Mouse (Mus musculus) liver, embryonic 13.5 days (tissue): ENCODE data around the gene Olfr1412. TPM values are rescaled to one million over a fixed set of nuclear protein-coding genes. Genes with fewer than 3 reads are reported as not detected.

ENCODE experiments used
- ATAC-seq: fragments of 200-750 bp; cut with Nextera tagmentation; 2 replicates; pipeline ENCODE4 v1.8.0; 2017; ENCODE audit warnings: low read depth, mild to moderate bottlenecking, moderate number of reproducible peaks, moderate library complexity
- DNase-seq: peaks from one replicate; pipeline ENCODE4 v3.0.0; 2022
- H3K27ac ChIP-seq: fragments of 300-500 bp; sonication (generic); 2 replicates; pipeline ENCODE4 v1.5.1; 2015; ENCODE audit warnings: moderate library complexity, mild to moderate bottlenecking, inconsistent platforms
- H3K27me3 ChIP-seq: fragments of 300-500 bp; sonication (generic); 2 replicates; pipeline ENCODE4 v1.6.1; 2015; ENCODE audit warnings: mild to moderate bottlenecking, inconsistent platforms
- H3K36me3 ChIP-seq: fragments of 300-500 bp; sonication (generic); 2 replicates; pipeline ENCODE4 v1.6.1; 2015; ENCODE audit warnings: mild to moderate bottlenecking, inconsistent platforms
- H3K4me1 ChIP-seq: fragments of 300-500 bp; sonication (generic); replicated peaks from 2 replicates; pipeline ENCODE4 v1.6.1; 2015; ENCODE audit warnings: inconsistent platforms
- H3K4me2 ChIP-seq: fragments of 300-500 bp; sonication (generic); 2 replicates; pipeline ENCODE4 v1.6.1; 2015; ENCODE audit warnings: inconsistent platforms, mild to moderate bottlenecking, moderate library complexity
- H3K4me3 ChIP-seq: fragments of 300-500 bp; sonication (generic); replicated peaks from 2 replicates; pipeline ENCODE4 v1.5.1; 2015; ENCODE audit warnings: mild to moderate bottlenecking, inconsistent platforms
- H3K9ac ChIP-seq: fragments of 300-500 bp; sonication (generic); 2 replicates; pipeline ENCODE4 v1.6.1; 2015; ENCODE audit warnings: mild to moderate bottlenecking, inconsistent platforms
- H3K9me3 ChIP-seq: fragments of 300-500 bp; sonication (generic); replicated peaks from 2 replicates; pipeline ENCODE4 v1.6.1; 2016; ENCODE audit warnings: inconsistent platforms
- WGBS: fragments of 180-500 bp; shearing (Covaris S2); methylation state at CpG from one replicate; pipeline ENCODE4 v1.1.7; 2015; ENCODE audit not compliant: insufficient replicate concordance; 5-methylcytosine and 5-hydroxymethylcytosine counted together
- polyA plus RNA-seq: library from polyadenylated mRNA; unstranded; fragments of >200 nt; fragmentation: Nextera tagmentation; extraction: Ambion mirVana; gene quantifications from 2 replicates; pipeline ENCODE4 v1.2.1, GENCODE M21; 2015

Gene Olfr1412
- polyA plus RNA-seq, 1 experiment from 2014 or later = not detected

GRCm38 (mm10) chr1:92638181-92638580, 52.6 kb downstream of the Olfr1412 start:
- DNase-seq = no peak
- Histone ChIP-seq H3K27ac (no peak overlapping the region), H3K9me3 (no peaks in the 10 kb centered on the region), H3K4me2 (no peak overlapping the region), H3K27me3 (no peaks in the 10 kb centered on the region), H3K4me3 (no peak overlapping the region), H3K4me1 (peaks cover 21% of the 10 kb centered on the region), H3K36me3 (peaks cover 40% of the 10 kb centered on the region), H3K9ac (no peak overlapping the region)
- 76% methylated on average over 3 of the region's 3 CpGs for WGBS
- no peak for ATAC-seq

DNA sequence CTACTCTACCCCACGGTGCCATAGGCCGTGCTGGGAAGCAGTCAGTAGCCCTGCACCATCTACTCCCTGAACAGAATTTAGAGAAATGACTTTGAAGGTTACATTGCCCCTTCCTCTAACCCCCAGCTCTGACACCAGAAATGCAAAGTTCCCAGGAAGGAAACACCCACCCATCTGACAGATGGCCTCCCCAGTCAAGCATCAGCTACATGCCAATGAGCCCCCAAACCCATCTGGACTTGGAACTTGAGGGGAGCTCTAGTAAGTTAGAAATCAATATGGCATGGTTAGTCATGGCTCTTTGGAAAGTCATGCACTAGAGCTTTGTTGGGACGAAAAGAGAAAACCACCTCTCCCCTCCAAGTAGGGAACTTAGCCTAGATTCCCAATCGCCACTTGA, 53.2 kb downstream of the Olfr1412 start:
- no peak for ATAC-seq
- WGBS = 87% methylated on average over 4 of the region's 4 CpGs
- H3K27ac ChIP-seq = no peak overlapping the region
- DNase-seq = no peak
- H3K36me3 ChIP-seq = peaks cover 40% of the 10 kb centered on the region
- no peaks in the 10 kb centered on the region for H3K9me3 ChIP-seq
- H3K4me3 ChIP-seq = no peak overlapping the region
- no peak overlapping the region for H3K4me2 ChIP-seq
- no peaks in the 10 kb centered on the region for H3K27me3 ChIP-seq
- no peak overlapping the region for H3K9ac ChIP-seq
- H3K4me1 ChIP-seq = peaks cover 26% of the 10 kb centered on the region

DNA sequence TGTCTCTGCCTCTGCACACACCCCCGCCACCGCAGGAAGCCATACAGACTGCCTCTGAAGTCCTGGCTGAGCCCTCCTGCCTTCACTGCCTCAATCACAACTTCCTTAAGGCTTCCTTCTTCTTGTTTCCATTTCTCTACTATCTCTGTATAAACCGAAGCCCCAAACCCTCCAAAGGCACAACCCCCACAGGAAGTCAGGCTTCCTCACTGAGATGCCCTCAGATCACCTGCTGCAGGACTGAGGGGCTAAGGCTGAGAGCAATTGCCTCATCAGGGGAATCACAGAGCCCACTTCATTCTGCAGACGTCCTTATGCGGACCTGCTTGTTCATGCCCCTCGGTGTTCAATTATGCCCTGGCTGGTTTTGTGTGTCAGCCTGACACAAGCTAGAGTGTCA, 54.8 kb downstream of the Olfr1412 start:
- Histone ChIP-seq H3K9me3 (no peaks in the 10 kb centered on the region), H3K27me3 (no peaks in the 10 kb centered on the region), H3K4me3 (peak overlapping the region; percentile 86), H3K36me3 (peaks cover 40% of the 10 kb centered on the region), H3K4me2 (peak overlapping the region; percentile 75), H3K27ac (no peak overlapping the region), H3K4me1 (peaks cover 27% of the 10 kb centered on the region), H3K9ac (peak overlapping the region; percentile 87)
- 44% methylated on average over 6 of the region's 6 CpGs for WGBS
- no peak for ATAC-seq
- no peak for DNase-seq

Other genes starting within 250 kb of the Olfr1412 start
- 167 and 187 TPM in 2 replicates for gene Ndufa10, start 111.9 kb upstream of the Olfr1412 start, polyA plus RNA-seq
- not detected in 2 replicates for gene Olfr1416, start 100.7 kb upstream of the Olfr1412 start, polyA plus RNA-seq
- gene Olfr1415, start 89.7 kb upstream of the Olfr1412 start, polyA plus RNA-seq = not detected in 2 replicates
- not detected in 2 replicates for gene Olfr1414, start 67.1 kb upstream of the Olfr1412 start, polyA plus RNA-seq
- gene Olfr1413, start 14.5 kb upstream of the Olfr1412 start, polyA plus RNA-seq = not detected in 2 replicates
- gene Olfr1411, start 8.6 kb downstream of the Olfr1412 start, polyA plus RNA-seq = not detected in 2 replicates
- gene Olfr1410, start 20.0 kb downstream of the Olfr1412 start, polyA plus RNA-seq = not detected in 2 replicates
- not detected in 2 replicates for gene Olfr12, start 32.0 kb downstream of the Olfr1412 start, polyA plus RNA-seq
- gene Cops9, start 56.2 kb downstream of the Olfr1412 start, polyA plus RNA-seq = 204 and 226 TPM in 2 replicates
- gene Otos, start 63.1 kb downstream of the Olfr1412 start, polyA plus RNA-seq = not detected in 2 replicates
- 2.7 TPM in 2 replicates for gene Gpc1, start 245.9 kb downstream of the Olfr1412 start, polyA plus RNA-seq